Mouse (Mus musculus): ENCODE data around the gene Accs. TPM values are rescaled to one million over a fixed set of nuclear protein-coding genes. Genes with fewer than 3 reads are reported as not detected.

The Accs gene
- polyA plus RNA-seq, 1 experiment from 2014 or later = 10.0 TPM

DNA sequence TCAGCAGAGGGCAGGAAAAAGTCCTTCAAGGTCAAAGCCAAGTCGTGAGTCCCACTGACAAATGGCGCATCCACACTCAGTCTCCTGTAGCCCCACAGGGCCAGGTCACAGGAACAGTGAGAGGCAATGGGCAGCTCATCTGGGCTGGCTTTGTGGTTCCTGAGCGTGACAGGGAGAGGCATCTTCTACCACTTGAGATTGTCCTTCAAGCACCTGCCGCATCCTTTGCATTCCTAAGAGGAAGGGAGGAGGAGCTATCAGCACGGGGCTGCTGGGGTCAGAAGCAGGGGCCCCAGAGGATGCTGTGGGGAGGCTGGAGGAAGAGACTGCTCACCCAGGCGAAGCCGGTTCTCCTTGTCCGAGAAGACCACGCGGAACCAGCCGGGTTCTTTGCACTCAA is 14.1 kb downstream of the Accs start:
- 64% methylated on average over 11 of the region's 11 CpGs for WGBS
- DNase-seq (no peak), ATAC-seq (ENCODE audit: insufficient read depth) (no peak)
- Histone ChIP-seq H3K36me3 (ENCODE audit: insufficient read depth) (peaks cover 36% of the 10 kb centered on the region), H3K9me3 (ENCODE audit: low read depth, low read length) (no peaks in the 10 kb centered on the region), H3K27me3 (ENCODE audit: insufficient read depth, low read length) (no peaks in the 10 kb centered on the region), H3K4me2 (no peak overlapping the region), H3K4me1 (ENCODE audit: insufficient read depth) (no peaks in the 10 kb centered on the region), H3K27ac (ENCODE audit: low read depth) (no peak overlapping the region), H3K9ac (no peak overlapping the region), H3K4me3 (ENCODE audit: low read depth, low read length) (no peak overlapping the region)
- no peak for TF ChIP-seq CTCF (IDR thresholded peaks at IDR 0.05; ENCODE audit: low read depth)

DNA sequence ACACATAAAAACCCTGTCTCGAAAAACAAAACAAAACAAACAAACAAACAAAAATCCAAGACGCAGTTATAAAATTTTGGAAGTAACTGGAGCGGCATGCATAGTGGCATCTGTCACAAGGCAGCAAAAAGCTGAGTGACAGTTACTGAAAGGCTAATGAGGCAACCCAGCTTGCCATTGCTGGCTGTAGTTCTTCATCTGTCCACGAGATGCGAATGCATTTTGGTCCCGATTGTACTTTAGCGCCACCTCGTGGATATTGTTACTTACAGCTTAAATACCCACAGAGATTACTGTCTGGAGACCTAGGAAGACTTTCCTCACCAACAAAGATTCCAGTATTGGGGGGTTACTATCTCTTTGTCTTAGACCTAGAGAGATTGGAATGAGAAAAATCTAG is 26.2 kb downstream of the Accs start:
- H3K9ac ChIP-seq = no peak overlapping the region
- H3K27me3 ChIP-seq (ENCODE audit: insufficient read depth, low read length) = no peaks in the 10 kb centered on the region
- H3K4me1 ChIP-seq (ENCODE audit: insufficient read depth) = peaks cover 5% of the 10 kb centered on the region
- H3K36me3 ChIP-seq (ENCODE audit: insufficient read depth) = no peaks in the 10 kb centered on the region
- TF ChIP-seq CTCF (IDR thresholded peaks at IDR 0.05; ENCODE audit: low read depth) = peak; percentile 99
- no peak overlapping the region for H3K4me3 ChIP-seq (ENCODE audit: low read depth, low read length)
- ATAC-seq (ENCODE audit: insufficient read depth) (peak; percentile 59), DNase-seq (peak; percentile 99)
- no peak overlapping the region for H3K27ac ChIP-seq (ENCODE audit: low read depth)
- H3K9me3 ChIP-seq (ENCODE audit: low read depth, low read length) = no peaks in the 10 kb centered on the region
- 17% methylated on average over 8 of the region's 8 CpGs for WGBS
- no peak overlapping the region for H3K4me2 ChIP-seq

DNA sequence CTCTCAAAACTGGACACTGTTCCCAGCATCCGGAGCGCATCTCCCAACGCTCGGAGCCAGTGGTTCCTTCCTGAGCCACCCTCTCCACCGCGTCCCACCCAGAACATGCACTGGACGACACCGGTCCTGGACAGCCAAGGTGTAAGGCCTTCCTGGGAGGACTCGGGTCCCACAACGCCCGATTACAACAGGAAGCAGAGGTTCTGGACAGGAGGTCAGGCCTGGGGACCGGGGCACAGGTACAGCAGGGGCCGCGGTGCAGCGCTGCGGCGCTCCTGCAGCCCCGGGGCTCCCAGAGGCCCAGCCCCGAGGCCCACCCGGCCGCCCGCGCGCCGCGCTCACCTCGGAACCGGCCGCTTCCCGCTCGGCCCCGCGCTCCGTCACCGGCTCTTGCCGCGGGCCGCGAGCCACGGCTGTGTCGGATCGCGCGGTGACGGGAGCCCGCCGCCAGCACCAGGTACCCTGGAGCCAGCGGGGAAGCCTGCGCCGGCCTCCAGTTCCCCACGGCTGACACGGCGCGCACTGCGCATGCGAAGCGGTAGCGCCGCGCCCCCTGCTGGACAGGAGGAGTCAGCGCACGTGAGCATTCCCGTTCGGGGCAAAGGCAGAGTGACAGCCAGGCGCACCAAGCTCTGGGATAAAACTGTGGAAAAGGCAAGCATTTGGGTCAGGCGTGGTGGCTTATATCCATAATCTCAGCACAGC is 27.5 kb downstream of the Accs start, which contains the start of gene Ext2:
Gene Ext2 (minus strand): TSS at position 524 of the 705 bp plus-strand sequence.
- Histone ChIP-seq H3K27ac (ENCODE audit: low read depth) (no peak within 1 kb of the TSS), H3K4me2 (peak within 1 kb of the TSS; percentile 81)
- ATAC-seq (ENCODE audit: insufficient read depth) = peak; percentile 92

DNA sequence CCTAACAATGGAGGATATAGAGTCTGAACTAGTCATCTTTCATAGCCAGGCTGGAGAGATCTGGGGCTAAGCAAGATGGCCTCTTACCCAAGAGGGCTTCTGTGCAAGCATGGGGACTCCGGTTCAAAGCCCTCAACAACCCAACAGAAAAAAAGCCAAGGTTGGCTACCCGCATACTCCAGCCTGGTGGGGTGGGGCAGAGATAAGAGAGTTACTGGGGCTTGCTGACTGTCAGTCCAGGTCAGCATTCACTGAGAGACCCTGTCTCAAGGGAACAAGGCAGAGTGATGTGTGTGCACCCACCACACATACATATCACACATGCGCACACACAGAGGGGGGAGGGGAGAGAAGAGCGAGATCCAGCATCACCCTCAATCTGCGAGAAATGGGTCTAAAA is 32.0 kb downstream of the Accs start:
- DNase-seq (no peak), ATAC-seq (ENCODE audit: insufficient read depth) (no peak)
- no peak overlapping the region for H3K4me3 ChIP-seq (ENCODE audit: low read depth, low read length)
- no peak for TF ChIP-seq CTCF (IDR thresholded peaks at IDR 0.05; ENCODE audit: low read depth)
- no peak overlapping the region for H3K4me2 ChIP-seq
- no peak overlapping the region for H3K27ac ChIP-seq (ENCODE audit: low read depth)
- H3K9ac ChIP-seq = no peak overlapping the region
- no peaks in the 10 kb centered on the region for H3K27me3 ChIP-seq (ENCODE audit: insufficient read depth, low read length)
- H3K9me3 ChIP-seq (ENCODE audit: low read depth, low read length) = no peaks in the 10 kb centered on the region
- WGBS = 95% methylated on average over 5 of the region's 5 CpGs
- peaks cover 9% of the 10 kb centered on the region; the same call in 1 of the 2 replicates for H3K36me3 ChIP-seq (ENCODE audit: insufficient read depth)
- peaks cover 5% of the 10 kb centered on the region for H3K4me1 ChIP-seq (ENCODE audit: insufficient read depth)

More for the DNA sequence above, 27.5 kb downstream of the Accs start, which contains the start of gene Ext2:
- Histone ChIP-seq H3K4me1 (ENCODE audit: insufficient read depth) (peaks cover 5% of the 10 kb centered on the region), H3K9me3 (ENCODE audit: low read depth, low read length) (no peaks in the 10 kb centered on the region), H3K27me3 (ENCODE audit: insufficient read depth, low read length) (no peaks in the 10 kb centered on the region), H3K4me3 (ENCODE audit: low read depth, low read length) (peak within 1 kb of the TSS; percentile 88), H3K9ac (peak within 1 kb of the TSS; percentile 89), H3K36me3 (ENCODE audit: insufficient read depth) (no peaks in the 10 kb centered on the region)
- TF ChIP-seq CTCF (IDR thresholded peaks at IDR 0.05; ENCODE audit: low read depth) = peak; percentile 98
- DNase-seq = peak; percentile 95
- WGBS = 3% methylated on average over 66 of the region's 66 CpGs

DNA sequence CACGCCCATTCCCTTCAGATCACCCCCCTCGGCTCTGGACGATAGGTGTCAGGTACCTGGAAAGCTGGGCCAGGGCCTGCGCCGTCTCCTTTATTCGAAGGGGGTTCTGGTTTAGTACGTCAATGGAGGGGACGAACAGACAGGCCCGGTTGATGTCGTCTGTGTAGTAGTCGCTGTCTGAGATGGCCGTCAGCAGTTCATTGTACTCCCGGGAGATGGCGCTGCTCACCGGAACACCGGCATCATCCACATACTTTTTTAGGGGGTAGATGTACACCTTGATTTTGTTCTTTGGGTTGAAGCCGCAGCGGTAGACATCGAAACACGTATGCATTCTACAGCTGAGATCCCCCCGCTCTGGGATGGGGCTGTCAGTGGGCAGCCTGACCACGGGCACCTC is 36.4 kb downstream of the Accs start:
- ATAC-seq (ENCODE audit: insufficient read depth) (no peak), DNase-seq (no peak)
- TF ChIP-seq CTCF (IDR thresholded peaks at IDR 0.05; ENCODE audit: low read depth) = no peak
- no peaks in the 10 kb centered on the region for H3K9me3 ChIP-seq (ENCODE audit: low read depth, low read length)
- no peak overlapping the region for H3K4me2 ChIP-seq
- H3K9ac ChIP-seq = no peak overlapping the region
- H3K27me3 ChIP-seq (ENCODE audit: insufficient read depth, low read length) = no peaks in the 10 kb centered on the region
- H3K36me3 ChIP-seq (ENCODE audit: insufficient read depth) = peaks cover 51% of the 10 kb centered on the region
- WGBS = 91% methylated on average over 22 of the region's 22 CpGs
- H3K4me3 ChIP-seq (ENCODE audit: low read depth, low read length) = no peak overlapping the region
- H3K27ac ChIP-seq (ENCODE audit: low read depth) = no peak overlapping the region
- no peaks in the 10 kb centered on the region for H3K4me1 ChIP-seq (ENCODE audit: insufficient read depth)

DNA sequence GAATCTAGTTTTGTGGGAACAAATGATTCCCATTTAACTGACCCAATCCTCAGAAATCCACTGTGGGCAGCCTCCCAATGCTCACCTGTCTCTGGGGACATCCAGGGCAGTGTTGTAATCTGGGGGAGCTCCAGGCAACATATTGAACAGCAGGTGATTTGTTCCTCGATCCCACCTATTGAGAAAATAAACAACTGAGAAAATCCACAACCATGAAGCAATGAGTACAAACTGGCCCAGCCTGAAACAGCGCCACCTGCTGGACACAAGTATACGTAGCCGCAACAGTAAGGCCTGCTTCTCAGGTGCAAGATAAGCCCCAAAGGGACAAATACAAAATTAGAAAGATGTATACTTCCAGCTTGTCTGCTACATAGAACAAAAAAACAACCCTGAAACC is 37.9 kb downstream of the Accs start:
- no peak for ATAC-seq (ENCODE audit: insufficient read depth)
- Histone ChIP-seq H3K27me3 (ENCODE audit: insufficient read depth, low read length) (no peaks in the 10 kb centered on the region), H3K27ac (ENCODE audit: low read depth) (no peak overlapping the region), H3K4me2 (no peak overlapping the region), H3K9me3 (ENCODE audit: low read depth, low read length) (no peaks in the 10 kb centered on the region), H3K4me1 (ENCODE audit: insufficient read depth) (no peaks in the 10 kb centered on the region), H3K9ac (no peak overlapping the region), H3K36me3 (ENCODE audit: insufficient read depth) (peaks cover 65% of the 10 kb centered on the region), H3K4me3 (ENCODE audit: low read depth, low read length) (no peak overlapping the region)
- WGBS = 33% methylated on average over 4 of the region's 4 CpGs
- peak; percentile 75 for DNase-seq
- TF ChIP-seq CTCF (IDR thresholded peaks at IDR 0.05; ENCODE audit: low read depth) = peak; percentile 90

DNA sequence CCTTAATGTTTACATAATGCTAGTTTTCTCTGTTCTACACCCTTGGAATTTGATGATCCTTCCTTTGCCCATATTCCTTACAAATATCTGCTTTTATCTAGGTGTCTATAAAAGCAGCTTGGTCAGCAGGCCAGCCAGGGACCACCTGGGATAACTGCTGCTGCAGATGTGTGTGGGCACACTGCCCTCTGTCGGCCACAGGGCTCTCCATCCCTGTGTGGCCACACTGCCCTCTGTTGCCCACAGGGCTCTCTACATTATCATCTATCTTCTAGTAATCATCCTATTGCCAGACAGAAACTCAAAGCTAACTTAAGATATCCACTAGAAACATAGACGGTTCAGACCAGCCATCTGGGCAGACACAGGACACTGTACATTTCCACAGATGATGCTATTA is 39.8 kb downstream of the Accs start:
- DNase-seq (peak; percentile 68), ATAC-seq (ENCODE audit: insufficient read depth) (no peak; the same call in 1 of the 2 replicates)
- H3K9ac ChIP-seq = no peak overlapping the region
- H3K4me3 ChIP-seq (ENCODE audit: low read depth, low read length) = no peak overlapping the region
- TF ChIP-seq CTCF (IDR thresholded peaks at IDR 0.05; ENCODE audit: low read depth) = peak; percentile 93
- peaks cover 78% of the 10 kb centered on the region for H3K36me3 ChIP-seq (ENCODE audit: insufficient read depth)
- no peaks in the 10 kb centered on the region for H3K4me1 ChIP-seq (ENCODE audit: insufficient read depth)
- H3K9me3 ChIP-seq (ENCODE audit: low read depth, low read length) = no peaks in the 10 kb centered on the region
- no peak overlapping the region for H3K27ac ChIP-seq (ENCODE audit: low read depth)
- no peak overlapping the region for H3K4me2 ChIP-seq
- H3K27me3 ChIP-seq (ENCODE audit: insufficient read depth, low read length) = no peaks in the 10 kb centered on the region
- whole genome bisulfite sequencing = 6% methylated on average over 2 of the region's 2 CpGs
